18 mouse cellular contexts compared by ENCODE assay signal in genomic region chr10:119906869-119907268, GRCm38 (mm10).
DNase-seq lines count a peak whose midpoint lies in the region; ATAC-seq and TF ChIP-seq lines count a peak whose summit lies in the region.
"Had no signal": no experiment of that assay in that cellular context is flagged by ENCODE, and none has a peak within 500 bp of the region (broad histone marks: within the 10 kb centered on the region; RNA-seq: fewer than 3 reads in every experiment).

No protein-coding gene starts in this region.

- no peak overlapping the region for H3K9ac ChIP-seq in heart, postnatal 0 days (replicated peaks; ENCODE audit: low read depth, low read length)
- H3K9ac ChIP-seq in hindbrain, embryonic 16.5 days (ENCODE audit: low read depth, low read length): no peak overlapping the region
- H3K9ac ChIP-seq in hindbrain, embryonic 11.5 days (ENCODE audit: low read depth, low read length): no peak overlapping the region
- H3K9ac ChIP-seq: embryonic facial prominence, embryonic 12.5 days; forebrain, embryonic 15.5 days; heart, embryonic 13.5 days; intestine, embryonic 15.5 days had no signal

- WGBS in heart, postnatal 0 days: 33% methylated on average over 7 of the region's 7 CpGs
- 55% methylated on average over 7 of the region's 7 CpGs for WGBS in hindbrain, embryonic 16.5 days
- WGBS in hindbrain, embryonic 11.5 days: 79% methylated on average over 7 of the region's 7 CpGs

- H3K4me3 ChIP-seq in heart, postnatal 0 days (ENCODE audit: low read depth, low read length): no peak overlapping the region
- H3K4me3 ChIP-seq in hindbrain, embryonic 16.5 days (ENCODE audit: low read length): no peak overlapping the region
- no peak overlapping the region for H3K4me3 ChIP-seq in hindbrain, embryonic 11.5 days (ENCODE audit: low read depth, low read length)
- H3K4me3 ChIP-seq: embryonic facial prominence, embryonic 12.5 days; forebrain, embryonic 15.5 days; heart, embryonic 13.5 days; intestine, embryonic 15.5 days had no signal

- no peak overlapping the region for H3K4me2 ChIP-seq in heart, postnatal 0 days (ENCODE audit: low read depth, low read length)
- no peak overlapping the region for H3K4me2 ChIP-seq in hindbrain, embryonic 16.5 days (ENCODE audit: low read length)
- H3K4me2 ChIP-seq in hindbrain, embryonic 11.5 days (replicated peaks; ENCODE audit: low read depth, low read length): no peak overlapping the region
- H3K4me2 ChIP-seq: embryonic facial prominence, embryonic 12.5 days; forebrain, embryonic 15.5 days; heart, embryonic 13.5 days; intestine, embryonic 15.5 days had no signal

- peak; percentile 81 for ATAC-seq in heart, postnatal 0 days (ENCODE audit: insufficient read depth, low read depth)
- ATAC-seq in hindbrain, embryonic 16.5 days: 0 out of 2 replicates have a peak, but pooled peaks have one; percentile 50
- ATAC-seq in hindbrain, embryonic 11.5 days (ENCODE audit: low FRiP score): no peak
- ATAC-seq: forebrain, embryonic 15.5 days; intestine, embryonic 15.5 days had no signal

- TF ChIP-seq CTCF in heart, postnatal 0 days (IDR thresholded peaks at IDR 0.05; ENCODE audit: low read depth): no peak
- TF ChIP-seq CTCF in brain, embryonic 14.5 days (IDR thresholded peaks at IDR 0.05; ENCODE audit: borderline replicate concordance, extremely low read depth, insufficient read depth, insufficient read length): no peak

- H3K9me3 ChIP-seq in heart, postnatal 0 days (replicated peaks; ENCODE audit: control insufficient read depth, low read length): no peaks in the 10 kb centered on the region
- H3K9me3 ChIP-seq in hindbrain, embryonic 16.5 days (ENCODE audit: control insufficient read depth, low read length): no peaks in the 10 kb centered on the region
- no peaks in the 10 kb centered on the region for H3K9me3 ChIP-seq in hindbrain, embryonic 11.5 days (ENCODE audit: control insufficient read depth, low read length)
- H3K9me3 ChIP-seq: embryonic facial prominence, embryonic 12.5 days; forebrain, embryonic 15.5 days; heart, embryonic 13.5 days; intestine, embryonic 15.5 days had no signal

- no peak for TF ChIP-seq POLR2A in brain, embryonic 14.5 days (IDR thresholded peaks at IDR 0.05; ENCODE audit: borderline replicate concordance, extremely low read depth, insufficient read depth, insufficient read length, poor library complexity, severe bottlenecking)

- no peaks in the 10 kb centered on the region for H3K27me3 ChIP-seq in heart, postnatal 0 days (ENCODE audit: control insufficient read depth, insufficient read depth, low read length)
- H3K27me3 ChIP-seq in hindbrain, embryonic 16.5 days (replicated peaks; ENCODE audit: control insufficient read depth, insufficient read depth, low read length): no peaks in the 10 kb centered on the region
- H3K27me3 ChIP-seq in hindbrain, embryonic 11.5 days (ENCODE audit: control insufficient read depth, insufficient read depth, low read length): no peaks in the 10 kb centered on the region
- H3K27me3 ChIP-seq: embryonic facial prominence, embryonic 12.5 days; forebrain, embryonic 15.5 days; heart, embryonic 13.5 days; intestine, embryonic 15.5 days had no signal

- no peaks in the 10 kb centered on the region for H3K36me3 ChIP-seq in heart, postnatal 0 days (replicated peaks; ENCODE audit: control insufficient read depth, insufficient read depth, low read length)
- H3K36me3 ChIP-seq in hindbrain, embryonic 16.5 days (ENCODE audit: control insufficient read depth, insufficient read depth, low read length): no peaks in the 10 kb centered on the region
- no peaks in the 10 kb centered on the region for H3K36me3 ChIP-seq in hindbrain, embryonic 11.5 days (ENCODE audit: control insufficient read depth, insufficient read depth, low read length)
- H3K36me3 ChIP-seq: embryonic facial prominence, embryonic 12.5 days; forebrain, embryonic 15.5 days; heart, embryonic 13.5 days; intestine, embryonic 15.5 days had no signal

- H3K27ac ChIP-seq in heart, postnatal 0 days (ENCODE audit: low read depth): no peak overlapping the region
- no peak overlapping the region for H3K27ac ChIP-seq in hindbrain, embryonic 16.5 days (ENCODE audit: low read depth, low read length)
- H3K27ac ChIP-seq in hindbrain, embryonic 11.5 days (ENCODE audit: low read depth, low read length): no peak overlapping the region
- H3K27ac ChIP-seq: embryonic facial prominence, embryonic 12.5 days; forebrain, embryonic 15.5 days; heart, embryonic 13.5 days; intestine, embryonic 15.5 days had no signal

- no peak for TF ChIP-seq EP300 in heart, postnatal 0 days (IDR thresholded peaks at IDR 0.05; ENCODE audit: low read depth)

- H3K4me1 ChIP-seq in heart, postnatal 0 days (ENCODE audit: control insufficient read depth, insufficient read depth): no peaks in the 10 kb centered on the region
- peaks cover 3% of the 10 kb centered on the region for H3K4me1 ChIP-seq in hindbrain, embryonic 16.5 days (ENCODE audit: control insufficient read depth, insufficient read depth, low read depth, low read length)
- H3K4me1 ChIP-seq in hindbrain, embryonic 11.5 days (replicated peaks; ENCODE audit: control insufficient read depth, insufficient read depth, low read length): no peaks in the 10 kb centered on the region
- H3K4me1 ChIP-seq: embryonic facial prominence, embryonic 12.5 days; intestine, embryonic 15.5 days had no signal

- intact Hi-C loops in heart, postnatal 25 days (cut with DNase I): no loop called here

- peak; percentile 17 for DNase-seq in heart, postnatal 0 days (ENCODE audit: low spot score)
- no peak for DNase-seq in heart, postnatal 25 days (ENCODE audit: low spot score)
- DNase-seq in hindbrain, embryonic 11.5 days (ENCODE audit: low spot score): no peak
- peak; percentile 25 for DNase-seq in brain, adult 2 months (ENCODE audit: low read depth, low spot score)
- peak; percentile 32 for DNase-seq in brain, embryonic 14.5 days (ENCODE audit: low read depth)
- DNase-seq: adrenal gland, adult 8-10 months; adrenal gland, postnatal 36 days; cerebellum, adult 11-12 months; cerebellum, adult 9-10 months; cerebellum, postnatal 25 days; gastrocnemius, postnatal 36 days; heart, adult 11 months; kidney, adult 18-20 months had no signal

Comparison
In these comparisons a context has a peak if more than half of its experiments do, and no peak if none do; other contexts are left out.
1. DNase-seq: peak in heart, postnatal 0 days (single experiment), brain, adult 2 months (single experiment) and brain, embryonic 14.5 days (single experiment); none in heart, postnatal 25 days (single experiment) and hindbrain, embryonic 11.5 days (single experiment).